Mouse (Mus musculus) small intestine, adult 2 months (tissue): ENCODE results near the gene Dcun1d1.

Experiments used
- CTCF ChIP-seq: fragments of 200-500 bp; IDR thresholded peaks from 2 replicates; pipeline ENCODE4 v1.5.1; 2012; ENCODE audit warnings: low read depth, mild to moderate bottlenecking, control low read depth, inconsistent platforms, low read length, moderate library complexity, mixed read lengths; ENCODE audit not compliant: insufficient replicate concordance, insufficient read length; ENCODE audit errors: extremely low read depth
- POLR2A ChIP-seq: fragments of 200-500 bp; IDR thresholded peaks from 2 replicates; pipeline ENCODE4 v1.6.1; 2012; ENCODE audit warnings: low read depth, mild to moderate bottlenecking, control low read depth, inconsistent platforms, low read length, moderate library complexity

- TF ChIP-seq POLR2A (no peak), CTCF (no peak)
Measured at GRCm38 (mm10) chr3:35900555-35901204, 36.6 kb downstream of the Dcun1d1 start.
